Mouse (Mus musculus): ENCODE measurements around the gene Gm7534.
"Not testable (repeated sequence)": the region's sequence is repeated elsewhere in the genome, so short reads cannot be mapped to it uniquely, and the experiment has no call there.

Gm7534 gene

DNA sequence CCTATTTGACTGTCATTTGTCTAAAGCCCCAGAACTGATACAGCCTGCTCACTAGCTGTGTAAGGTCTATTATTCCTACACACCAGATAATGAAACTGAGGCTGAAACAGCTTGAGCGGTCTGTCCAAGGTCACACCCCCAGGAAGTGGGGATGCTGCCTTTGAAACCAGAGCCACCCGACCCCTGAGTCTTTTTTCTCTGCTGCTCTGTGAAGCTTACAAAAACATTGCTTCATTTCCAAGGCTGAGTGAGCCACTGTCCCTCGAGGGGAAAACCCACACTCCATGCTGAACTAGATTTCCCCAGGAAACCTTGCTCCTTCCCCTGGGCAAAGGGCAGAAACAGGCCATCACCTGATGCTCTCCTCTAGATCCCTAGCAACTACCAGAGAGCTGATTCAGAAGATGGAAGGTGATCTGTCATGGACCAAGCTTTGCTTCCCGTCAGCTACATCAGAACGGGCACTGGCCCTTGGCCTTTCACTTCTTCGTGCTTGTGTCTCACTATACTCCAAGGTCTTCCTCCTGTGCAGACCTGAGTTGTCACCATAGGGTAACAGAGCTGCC is 3.8 kb upstream of the Gm7534 start:
- in situ Hi-C loops (cut with MboI, MseI): no loop called here

DNA sequence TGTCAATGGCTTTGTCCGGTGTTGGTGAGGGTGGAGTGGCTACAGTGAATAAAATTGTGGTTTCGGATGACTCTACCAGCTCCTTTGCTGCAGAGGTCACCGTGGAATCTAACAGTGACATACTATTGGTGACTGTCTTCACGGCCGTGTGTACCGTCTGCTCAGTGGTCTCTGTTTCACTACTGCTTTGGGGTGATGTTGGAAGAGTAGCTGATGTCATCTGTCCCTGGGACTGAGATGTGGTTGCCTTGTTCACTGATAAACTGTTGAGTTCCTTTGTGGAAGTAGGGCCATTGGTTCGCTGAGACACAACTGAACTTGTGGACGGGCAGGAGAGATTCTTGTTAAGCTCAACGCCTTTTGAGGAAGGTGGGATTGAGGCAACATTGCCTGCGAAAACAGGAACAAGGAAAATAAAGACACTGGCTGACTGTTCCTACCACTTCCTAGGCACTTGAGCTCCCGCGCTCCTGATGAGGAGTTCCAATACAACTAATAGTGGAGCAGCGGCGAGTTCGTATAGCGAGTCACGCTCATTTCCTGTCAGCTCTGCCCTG is 614 bp upstream of the Gm7534 start:
- in situ Hi-C loops (cut with MboI, MseI): no loop called here

DNA sequence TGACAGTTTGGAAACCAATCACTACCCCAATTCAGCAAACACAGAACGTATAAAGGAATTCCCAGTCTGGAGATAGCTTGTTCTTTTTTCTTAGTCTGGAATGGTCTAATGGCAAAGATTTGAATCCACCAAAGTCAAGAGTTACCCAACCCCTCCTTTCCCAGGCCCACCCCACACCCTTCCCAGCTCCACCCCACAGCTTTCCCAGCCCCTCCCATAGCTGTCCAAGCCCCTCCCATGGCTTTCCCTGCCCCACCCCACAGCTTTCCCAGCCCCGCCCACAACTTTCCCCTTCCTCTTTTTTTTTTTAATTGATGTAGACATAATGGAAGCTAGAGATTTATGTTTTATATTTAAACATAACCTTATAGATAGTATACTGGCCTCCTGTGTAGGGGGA is 3.4 kb downstream of the Gm7534 start:
- in situ Hi-C loops (cut with MboI, MseI): loop anchor here (5.0 kb wide), 2 partner anchors 33 to 93 kb away; no protein-coding TSS in a partner anchor

DNA sequence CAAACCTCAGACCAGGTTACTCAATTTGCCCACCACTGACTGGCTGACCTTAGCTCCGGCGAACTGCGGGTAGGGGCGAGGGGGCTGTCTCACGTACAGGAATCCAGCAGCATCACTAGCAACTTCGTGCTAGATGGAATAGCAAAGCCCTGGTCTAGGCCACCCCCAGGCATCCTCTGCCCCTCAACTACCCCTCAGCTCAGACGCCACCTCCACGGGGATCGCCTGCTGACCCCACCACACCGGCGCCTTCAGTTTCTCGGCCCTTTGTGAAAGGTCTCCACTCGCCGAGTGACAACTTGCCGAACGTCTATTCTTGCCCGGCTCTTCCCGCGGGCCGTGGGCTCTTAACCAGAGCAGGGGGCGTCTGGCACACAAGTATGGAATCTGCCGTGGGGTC is 16.5 kb downstream of the Gm7534 start:
- in situ Hi-C loops (cut with MboI, MseI): loop anchor here in 1 of 2 experiments (10.0 kb wide), 1 partner anchor 109 kb away; no protein-coding TSS in a partner anchor

DNA sequence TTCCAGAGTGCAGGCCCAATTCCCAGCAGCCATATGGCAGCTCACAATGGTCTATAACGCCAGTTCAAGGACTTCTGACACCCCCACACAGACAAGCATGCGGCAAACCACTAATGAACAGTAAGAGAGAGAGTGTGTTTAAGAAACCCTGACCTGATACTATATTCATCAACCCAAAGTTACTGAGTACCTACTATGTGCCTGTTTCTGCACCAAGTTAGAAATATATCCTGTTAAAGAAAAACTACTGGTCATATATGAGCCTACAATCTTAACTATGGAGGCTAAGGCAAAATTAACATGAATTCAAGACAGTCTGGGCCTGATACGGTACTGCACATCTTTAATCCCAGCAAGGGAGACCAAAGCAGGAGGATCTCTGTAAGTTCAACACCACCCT is 17.2 kb downstream of the Gm7534 start:
- in situ Hi-C loops (cut with MboI, MseI): loop anchor here in 1 of 2 experiments (10.0 kb wide), 1 partner anchor 109 kb away; no protein-coding TSS in a partner anchor

DNA sequence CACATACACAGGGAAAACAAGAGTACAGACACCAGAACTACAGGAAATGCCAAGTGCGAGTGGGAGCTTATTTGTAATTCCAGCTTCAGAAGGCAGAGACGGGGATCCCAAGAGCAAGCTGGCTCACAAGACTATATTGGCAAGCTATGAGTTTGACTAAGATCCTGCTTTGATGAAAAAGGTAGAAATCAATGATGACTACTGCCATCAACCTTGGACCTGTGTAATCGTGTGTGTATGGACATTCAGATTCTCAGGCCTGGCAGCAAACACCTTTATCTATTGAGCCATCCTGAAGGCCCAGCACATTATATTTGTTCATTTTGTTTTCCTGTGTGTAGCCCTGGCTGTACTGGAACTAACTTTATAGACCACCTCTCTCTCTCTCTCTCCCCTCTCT is 19.1 kb downstream of the Gm7534 start:
- in situ Hi-C loops (cut with MboI, MseI): loop anchor here in 1 of 2 experiments (10.0 kb wide), 1 partner anchor 111 kb away; no protein-coding TSS in a partner anchor

DNA sequence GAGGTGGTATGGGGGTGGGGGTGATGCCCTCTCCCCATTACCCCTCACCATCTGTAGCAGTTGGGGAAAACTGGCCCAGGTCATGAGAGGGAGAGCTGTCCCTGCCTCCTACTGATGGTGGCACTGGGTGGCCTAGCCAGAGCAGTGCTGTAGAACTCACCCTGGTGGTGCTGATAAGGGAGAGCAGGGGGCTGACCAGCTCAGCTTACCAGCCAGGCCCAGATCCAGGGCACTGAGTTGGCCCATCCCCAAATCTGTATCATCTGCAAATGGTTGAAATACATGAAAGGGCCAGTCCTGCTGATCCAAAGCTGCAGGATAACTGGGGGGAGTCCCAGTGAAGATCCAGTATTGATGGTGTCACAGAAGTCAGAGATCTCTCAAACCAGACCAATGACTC is 21.0 kb downstream of the Gm7534 start:
- in situ Hi-C loops (cut with MboI, MseI): loop anchor here in 1 of 2 experiments (10.0 kb wide), 1 partner anchor 113 kb away; no protein-coding TSS in a partner anchor

DNA sequence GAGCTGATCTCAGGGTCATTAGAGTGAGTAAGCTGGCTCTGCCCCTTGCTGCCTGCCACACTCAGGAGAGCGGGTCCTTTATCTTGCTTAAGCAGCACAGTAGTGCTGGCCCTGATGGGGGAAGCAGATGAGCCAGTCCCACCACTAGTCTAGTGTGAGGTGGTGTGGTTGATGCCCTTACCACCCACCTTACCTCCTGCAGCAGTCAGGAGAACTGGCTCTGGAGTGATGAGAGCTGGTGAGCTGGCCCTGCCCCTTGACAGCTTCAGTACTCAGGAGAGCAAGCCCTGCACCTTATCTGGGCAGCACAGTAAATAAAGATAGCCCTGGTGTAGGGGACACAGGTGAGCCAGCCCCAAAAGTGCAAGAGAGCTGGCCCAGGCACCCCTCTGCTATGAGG is 21.7 kb downstream of the Gm7534 start:
- in situ Hi-C loops (cut with MboI, MseI): loop anchor here in 1 of 2 experiments (10.0 kb wide), 1 partner anchor 114 kb away; no protein-coding TSS in a partner anchor

DNA sequence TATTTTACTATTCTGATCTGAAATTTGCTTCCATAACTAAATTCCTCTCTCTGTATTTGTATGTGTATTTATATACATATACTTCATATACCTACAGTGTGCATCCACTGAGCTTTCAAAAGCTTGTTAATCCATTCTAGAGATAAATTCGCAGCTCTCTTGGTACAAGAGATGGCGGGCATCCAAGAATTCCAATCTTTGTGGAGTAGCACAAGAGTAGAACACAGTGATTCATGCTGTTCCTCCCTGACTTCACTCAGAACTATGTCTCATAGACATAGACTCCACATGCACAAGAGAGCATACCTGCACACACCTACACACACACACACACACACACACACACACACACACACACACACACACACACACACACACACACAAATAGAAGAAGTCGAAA is 30.4 kb downstream of the Gm7534 start:
- in situ Hi-C loops (cut with MboI, MseI): no loop called here

DNA sequence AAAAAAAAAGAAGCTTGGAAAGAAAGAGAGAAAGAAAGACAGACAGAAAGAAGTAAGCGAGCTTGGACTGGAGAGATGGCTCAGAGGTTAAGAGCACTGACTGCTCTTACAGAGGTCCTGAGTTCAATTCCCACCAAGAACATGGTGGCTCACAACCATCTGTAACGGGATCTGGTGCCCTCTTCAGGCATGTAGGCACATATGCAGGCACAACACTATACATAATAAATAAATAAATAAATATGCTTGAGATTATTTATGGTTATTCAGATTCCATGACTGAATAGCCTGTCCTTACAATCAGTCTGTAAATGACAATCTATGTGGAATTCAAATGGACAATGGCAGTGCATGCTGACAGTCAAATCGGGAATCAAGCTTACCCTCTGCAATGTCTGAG is 35.9 kb downstream of the Gm7534 start:
- in situ Hi-C loops (cut with MboI, MseI): no loop called here

DNA sequence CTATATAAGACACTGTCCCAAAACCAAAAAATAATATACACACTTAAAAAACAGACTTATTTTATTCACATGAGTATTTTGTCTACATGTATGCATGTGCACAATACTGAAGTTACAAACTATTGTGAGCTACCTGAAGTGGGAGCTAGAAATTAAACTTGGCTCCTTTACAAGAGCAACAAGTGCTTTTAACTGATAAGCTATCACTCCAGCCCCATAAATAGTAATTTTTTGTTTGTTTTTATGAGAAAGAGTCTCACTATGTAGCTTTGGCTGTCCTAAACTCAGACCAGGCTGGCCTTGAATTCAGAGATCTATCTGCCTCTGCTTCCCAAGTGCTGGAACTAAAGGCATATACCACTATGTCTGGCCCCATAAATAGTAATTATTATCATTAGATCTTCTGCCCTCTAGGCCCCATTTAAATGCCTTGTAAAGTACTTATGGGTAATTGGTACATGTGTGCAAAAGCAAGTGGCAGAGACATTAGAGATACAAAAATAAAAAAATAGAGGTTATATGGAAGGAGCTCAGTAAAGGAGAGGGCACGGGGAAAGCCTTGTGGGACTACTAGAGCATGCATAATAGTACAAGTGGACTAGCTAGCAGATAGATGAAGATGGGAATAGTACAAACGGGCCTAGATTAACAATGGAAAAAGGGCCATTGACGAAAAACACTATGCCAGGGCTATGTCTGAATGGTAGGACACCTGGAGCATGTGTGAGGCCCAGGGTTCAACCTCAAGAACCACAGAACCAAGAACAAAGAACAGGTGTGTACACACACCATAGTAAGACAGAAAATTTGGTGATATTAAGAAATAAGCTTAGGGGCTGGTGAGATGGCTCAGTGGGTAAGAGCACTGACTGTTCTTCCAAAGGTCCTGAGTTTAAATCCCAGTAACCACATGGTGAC is 37.0 kb downstream of the Gm7534 start:
- in situ Hi-C loops (cut with MboI, MseI): no loop called here

DNA sequence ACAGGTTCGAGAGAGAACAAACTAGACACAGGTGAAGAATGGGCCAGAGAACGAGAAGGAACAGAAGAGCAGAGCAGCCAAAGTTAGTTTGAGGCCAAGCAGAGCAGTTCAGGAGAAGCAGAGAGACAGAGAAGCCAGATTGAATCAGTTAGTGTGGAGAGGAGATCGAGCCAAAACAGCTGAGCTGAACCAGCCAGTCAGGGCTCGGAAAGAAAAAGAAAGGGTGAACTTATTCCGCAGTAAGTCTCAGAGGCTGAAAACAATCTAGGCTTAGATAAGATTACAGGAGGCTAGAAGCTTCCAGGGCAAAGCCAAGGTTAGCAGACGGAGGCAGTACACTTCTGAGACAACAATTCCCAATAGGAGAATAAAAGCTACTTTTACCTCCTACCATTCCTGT is 37.8 kb downstream of the Gm7534 start:
- in situ Hi-C loops (cut with MboI, MseI): no loop called here

DNA sequence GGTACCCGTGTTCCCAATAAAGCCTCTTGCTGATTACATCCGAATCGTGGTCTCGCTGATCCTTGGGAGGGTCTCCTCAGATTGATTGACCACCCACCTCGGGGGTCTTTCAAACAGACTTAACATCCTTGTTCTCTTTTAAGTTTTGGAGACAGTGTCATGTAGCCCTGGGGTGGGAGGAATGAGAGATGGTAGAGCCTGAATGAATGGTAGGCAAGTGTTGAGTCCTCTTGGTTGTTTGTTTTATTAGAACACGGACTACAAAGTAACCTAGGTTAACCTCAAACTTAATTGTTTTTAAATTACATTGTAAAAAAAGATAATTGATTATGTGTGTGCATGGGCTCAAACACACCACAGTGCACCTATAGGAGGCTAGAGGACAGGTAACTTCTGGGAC is 38.2 kb downstream of the Gm7534 start:
- in situ Hi-C loops (cut with MboI, MseI): no loop called here

DNA sequence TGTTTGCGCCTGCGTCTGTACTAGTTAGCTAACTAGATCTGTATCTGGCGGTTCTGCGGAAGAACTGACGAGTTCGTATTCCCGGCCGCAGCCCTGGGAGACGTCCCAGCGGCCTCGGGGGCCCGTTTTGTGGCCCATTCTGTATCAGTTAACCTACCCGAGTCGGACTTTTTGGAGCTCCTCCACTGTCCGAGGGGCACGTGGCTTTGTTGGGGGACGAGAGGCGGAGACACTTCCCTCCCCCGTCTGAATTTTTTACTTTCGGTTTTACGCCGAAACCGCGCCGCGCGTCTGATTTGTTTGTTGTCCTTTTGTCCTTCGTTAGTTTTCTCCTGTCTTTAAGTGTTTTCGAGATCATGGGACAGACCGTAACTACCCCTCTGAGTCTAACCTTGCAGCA is 42.7 kb downstream of the Gm7534 start:
- in situ Hi-C loops (cut with MboI, MseI): not testable (repeated sequence)

DNA sequence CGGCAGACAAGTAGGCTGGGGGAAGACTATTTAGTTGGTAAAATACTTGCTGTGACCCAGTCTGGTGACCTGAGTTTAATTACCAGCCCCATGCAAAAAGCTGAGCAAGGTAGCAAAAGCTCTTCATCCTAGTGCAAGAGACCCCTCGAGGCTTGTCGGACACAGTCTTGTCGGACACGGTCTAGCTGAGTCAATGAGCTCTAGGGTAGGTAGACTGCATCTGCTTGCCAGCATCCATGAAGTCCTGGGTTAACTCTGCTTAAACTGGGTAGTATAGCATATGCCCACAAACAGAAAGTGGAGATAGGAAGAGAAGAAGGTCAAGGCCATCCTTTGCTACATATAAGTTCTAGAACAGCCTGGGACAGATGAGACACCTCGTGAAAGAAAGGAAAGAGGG is 44.0 kb downstream of the Gm7534 start:
- in situ Hi-C loops (cut with MboI, MseI): no loop called here

DNA sequence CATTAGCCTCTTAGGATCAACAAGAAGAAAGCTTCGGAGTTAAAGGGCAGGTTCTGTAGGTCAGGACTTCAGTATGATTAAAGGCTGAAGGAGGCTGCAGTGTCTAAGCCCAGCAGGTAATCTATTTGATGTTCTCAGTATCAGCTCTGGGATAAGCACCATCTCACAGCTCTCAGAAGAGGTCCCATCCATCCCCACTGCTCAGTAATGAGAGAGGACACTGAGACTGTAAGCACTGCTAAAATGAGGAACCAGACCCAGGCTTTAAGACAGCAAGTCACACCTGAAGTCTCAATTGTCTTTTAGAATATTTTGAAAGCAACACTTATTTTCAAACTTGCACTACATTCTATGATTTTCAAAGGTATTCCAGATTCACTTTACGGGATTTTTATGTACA is 45.2 kb downstream of the Gm7534 start:
- in situ Hi-C loops (cut with MboI, MseI): no loop called here

DNA sequence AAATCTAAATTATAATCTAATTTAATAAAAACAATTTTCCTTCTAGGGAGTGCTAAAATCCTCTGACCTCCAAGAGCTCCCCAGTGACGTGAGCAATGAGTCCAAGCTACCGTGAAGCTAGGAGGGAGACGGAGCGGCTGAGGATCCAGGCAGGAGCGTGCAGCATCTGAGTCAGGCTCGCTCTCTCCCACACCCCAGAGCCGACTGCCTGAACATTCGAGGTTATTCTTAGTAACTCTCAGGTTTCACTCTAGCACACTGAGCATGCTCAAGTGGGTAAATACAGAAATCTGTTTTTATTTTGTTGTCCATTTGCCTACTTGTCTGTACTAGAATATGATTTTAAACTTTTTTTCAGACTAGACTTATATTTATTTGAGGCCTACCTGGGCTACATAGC is 46.1 kb downstream of the Gm7534 start:
- in situ Hi-C loops (cut with MboI, MseI): no loop called here

DNA sequence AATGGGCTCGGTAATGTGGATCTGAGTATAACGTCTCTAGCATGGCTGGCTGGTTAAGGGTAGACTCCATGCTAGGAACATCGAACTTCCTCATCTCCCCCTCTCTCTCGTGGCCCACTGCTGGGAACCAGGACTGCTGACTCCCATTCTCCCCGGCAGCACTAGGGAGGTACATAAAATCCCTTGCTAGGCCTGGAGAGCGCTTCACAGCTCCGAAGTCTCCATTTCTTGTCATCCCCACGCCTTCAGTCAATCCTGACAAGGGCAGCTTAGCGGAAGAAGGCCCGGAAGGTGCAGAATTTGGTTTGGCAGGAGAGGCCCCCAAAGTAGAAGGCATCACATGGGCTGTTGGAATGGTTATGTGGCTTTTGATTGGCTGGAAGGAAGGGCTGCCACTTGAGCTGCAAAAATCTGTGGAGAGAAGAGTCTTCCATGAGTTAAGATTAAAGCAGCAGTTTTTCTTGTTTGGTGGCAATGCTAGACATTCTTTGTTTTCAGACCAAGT is 46.8 kb downstream of the Gm7534 start:
- in situ Hi-C loops (cut with MboI, MseI): no loop called here

DNA sequence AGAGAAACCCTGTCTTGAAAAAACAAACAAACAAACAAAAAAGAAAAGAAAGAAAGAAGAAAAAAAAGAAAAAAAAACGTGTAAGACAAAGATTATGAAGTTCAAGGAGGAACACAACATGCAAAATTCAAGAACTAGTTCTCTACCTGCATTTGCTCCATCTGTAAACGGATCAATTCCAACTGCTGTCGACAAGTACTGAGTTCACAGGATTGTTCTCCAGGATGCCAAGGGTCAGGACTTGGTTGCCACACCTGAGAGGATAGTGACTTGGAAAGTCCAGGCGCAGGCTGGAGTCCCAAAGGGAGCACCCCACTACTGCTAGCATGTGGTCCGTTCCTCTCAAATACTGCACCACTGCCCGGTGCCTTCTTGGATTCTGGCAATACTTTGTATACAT is 47.3 kb downstream of the Gm7534 start:
- in situ Hi-C loops (cut with MboI, MseI): no loop called here

DNA sequence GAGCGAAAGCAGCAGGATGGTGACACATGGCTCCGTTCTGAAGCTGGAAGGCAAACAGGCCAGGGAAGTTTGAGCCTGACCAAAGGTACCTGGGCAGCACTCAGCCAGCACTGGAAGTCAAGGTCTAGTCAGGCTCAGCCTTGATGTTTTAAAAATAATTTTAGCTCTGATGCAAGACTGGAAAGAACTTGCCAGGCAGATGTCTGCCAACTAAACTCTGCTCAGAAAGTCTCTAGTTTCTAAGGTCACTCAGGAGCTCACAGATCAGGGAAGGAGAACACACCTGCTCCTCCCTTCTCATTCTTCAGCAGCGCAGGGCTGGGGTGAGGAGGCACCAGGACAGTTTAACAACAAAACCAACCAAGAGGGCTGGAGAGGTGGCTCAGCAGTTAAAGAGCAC is 48.5 kb downstream of the Gm7534 start:
- in situ Hi-C loops (cut with MboI, MseI): no loop called here

DNA sequence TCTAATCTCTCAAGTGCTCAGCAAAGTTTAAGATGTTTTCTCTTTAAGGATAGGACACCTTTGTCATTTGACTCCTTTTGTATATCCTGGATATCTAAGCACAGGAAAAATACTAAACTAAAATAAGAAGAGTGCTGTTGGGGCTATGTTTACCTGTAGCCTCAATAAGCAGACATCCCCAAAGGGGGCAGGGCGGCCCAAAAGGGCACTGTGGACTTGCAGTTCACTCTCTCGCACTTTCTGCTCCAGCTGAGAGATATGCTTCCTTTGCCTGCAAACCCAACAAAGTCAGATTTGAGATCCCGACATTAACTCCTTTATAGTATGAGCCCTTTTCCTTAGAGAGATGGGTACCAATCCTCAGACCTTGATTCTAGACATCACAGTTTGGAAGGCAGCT is 49.1 kb downstream of the Gm7534 start:
- in situ Hi-C loops (cut with MboI, MseI): no loop called here

DNA sequence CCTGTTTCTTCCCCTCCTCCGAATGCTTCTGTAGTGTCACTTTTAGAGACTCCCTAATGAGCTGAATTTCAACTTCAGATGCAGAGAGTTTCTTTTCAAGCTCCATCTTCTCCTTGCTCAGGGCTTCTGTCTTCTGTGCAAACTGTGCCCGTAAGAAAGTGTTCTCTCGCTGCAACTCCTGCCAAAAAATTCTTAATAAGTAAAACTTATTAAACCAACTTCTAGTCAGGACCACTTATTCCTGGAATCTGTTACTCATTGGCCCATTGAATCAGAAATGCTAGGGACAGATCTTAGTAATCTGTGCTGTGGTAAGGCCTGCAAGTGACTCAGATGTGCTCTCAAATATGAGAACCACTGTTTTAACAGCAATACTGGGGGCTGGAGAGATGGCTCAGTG is 50.7 kb downstream of the Gm7534 start:
- in situ Hi-C loops (cut with MboI, MseI): no loop called here
